Mouse (Mus musculus): ENCODE measurements around the gene Naa16. TPM values are rescaled to one million over a fixed set of nuclear protein-coding genes. Genes with fewer than 3 reads are reported as not detected.

Gene Naa16
- polyA plus RNA-seq, 1 experiment: 12.1 TPM

DNA sequence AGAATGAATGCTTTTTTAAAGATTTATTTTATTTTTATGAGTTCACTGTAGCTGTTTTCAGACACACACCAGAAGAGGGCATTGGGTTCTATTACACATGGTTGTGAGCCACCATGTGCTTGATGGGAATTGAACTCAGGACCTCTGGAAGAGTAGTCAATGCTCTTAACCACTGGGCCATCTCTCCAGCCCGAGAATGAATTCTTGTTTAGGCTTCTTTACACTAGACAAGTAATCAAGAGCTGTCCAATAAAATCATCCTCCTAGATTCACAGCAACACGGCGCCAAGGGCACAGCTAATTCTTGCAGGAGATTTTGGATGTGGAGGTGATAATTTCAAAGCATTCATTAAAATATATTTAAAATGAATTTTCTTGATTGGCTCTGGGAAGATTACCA is 2.3 kb downstream of the Naa16 start:
- no peak overlapping the region for H3K27ac ChIP-seq (replicated peaks; ENCODE audit: low read depth, low read length)

DNA sequence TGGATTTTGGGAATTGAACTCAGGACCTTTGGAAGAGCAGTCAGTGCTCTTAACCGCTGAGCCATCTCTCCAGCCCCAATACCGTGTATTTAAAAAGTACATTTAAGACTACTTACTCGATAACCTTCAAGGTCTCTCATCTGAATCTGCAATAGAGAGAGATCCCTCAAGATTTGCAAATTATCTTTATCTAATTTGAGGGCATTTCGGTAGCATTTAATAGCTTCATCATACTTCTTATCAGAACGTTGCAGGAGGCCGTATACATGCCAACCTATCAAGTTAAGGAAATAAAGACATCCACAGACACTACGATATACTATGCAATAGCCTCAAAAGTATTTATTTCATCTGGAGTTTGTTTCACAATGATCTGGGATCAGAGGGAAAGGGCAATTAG is 7.5 kb downstream of the Naa16 start:
- Histone ChIP-seq H3K27ac (replicated peaks; ENCODE audit: low read depth, low read length) (no peak overlapping the region), H3K4me3 (ENCODE audit: insufficient read depth, low read depth, low read length) (no peak overlapping the region), H3K4me1 (ENCODE audit: control insufficient read depth, insufficient read depth, insufficient read length, low read length) (no peaks in the 10 kb centered on the region)

More for the DNA sequence above, 2.3 kb downstream of the Naa16 start:
- H3K4me1 ChIP-seq (ENCODE audit: control insufficient read depth, insufficient read depth, insufficient read length, low read length): no peaks in the 10 kb centered on the region; the same call in 1 of the 2 replicates
- H3K4me3 ChIP-seq (ENCODE audit: insufficient read depth, low read depth, low read length): no peak overlapping the region

DNA sequence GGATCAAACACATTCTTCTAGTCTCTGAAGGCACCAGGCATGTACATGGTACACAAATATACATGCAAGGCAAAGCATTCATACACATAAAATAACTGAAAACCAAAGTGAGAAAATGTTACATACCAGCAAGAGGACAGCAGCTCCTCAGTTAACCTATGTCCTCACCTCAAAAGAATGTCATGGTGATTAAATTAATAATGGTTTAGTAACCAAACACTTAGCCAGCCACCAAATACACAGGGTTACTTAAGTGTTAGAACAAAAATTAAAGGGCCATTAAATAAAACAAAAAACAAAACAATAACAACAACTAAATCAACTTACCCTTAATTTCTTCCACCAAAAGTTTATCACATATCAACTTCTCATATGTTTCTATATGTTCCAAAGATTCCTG is 13.5 kb downstream of the Naa16 start:
- Histone ChIP-seq H3K4me1 (ENCODE audit: control insufficient read depth, insufficient read depth, insufficient read length, low read length) (no peaks in the 10 kb centered on the region), H3K27ac (replicated peaks; ENCODE audit: low read depth, low read length) (no peak overlapping the region), H3K4me3 (ENCODE audit: insufficient read depth, low read depth, low read length) (no peak overlapping the region)

DNA sequence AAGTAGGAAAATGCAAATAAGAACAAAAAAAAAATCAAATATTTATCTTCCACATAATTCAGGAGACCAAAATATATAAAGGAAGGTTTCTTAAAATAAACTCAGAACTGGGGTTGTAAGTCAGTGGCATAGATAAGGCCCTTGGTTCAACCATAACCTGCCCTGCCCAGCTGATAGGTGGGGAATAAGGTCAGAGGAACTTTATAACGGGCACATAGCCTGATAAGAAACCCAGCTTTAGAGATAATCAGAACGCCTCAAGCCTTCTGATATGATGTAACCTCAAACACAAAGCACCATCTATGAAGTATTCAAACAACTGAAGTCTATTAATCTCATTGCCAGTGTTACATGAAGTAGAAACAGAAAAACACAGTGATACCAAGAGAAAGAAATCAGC is 32.5 kb downstream of the Naa16 start:
- Histone ChIP-seq H3K4me1 (ENCODE audit: control insufficient read depth, insufficient read depth, insufficient read length, low read length) (no peaks in the 10 kb centered on the region), H3K27ac (replicated peaks; ENCODE audit: low read depth, low read length) (no peak overlapping the region), H3K4me3 (ENCODE audit: insufficient read depth, low read depth, low read length) (no peak overlapping the region)

DNA sequence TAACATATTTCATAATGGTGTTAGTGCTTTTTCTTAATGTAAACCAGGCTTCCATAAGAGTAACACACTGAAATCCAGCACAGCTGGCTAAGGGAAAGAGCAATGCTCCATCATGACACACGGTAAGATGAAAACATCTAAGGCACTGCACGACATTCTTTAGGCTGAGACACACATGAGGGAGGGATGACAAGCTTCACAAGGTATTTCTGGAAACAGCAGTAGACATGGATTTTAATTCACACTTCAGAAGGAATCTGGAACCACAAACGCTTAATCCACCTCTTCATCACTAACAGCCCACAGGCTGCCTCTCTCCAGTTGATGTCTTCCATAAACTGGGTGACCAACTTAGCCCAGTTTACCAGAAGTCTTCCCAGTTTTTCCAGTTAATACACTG is 44.2 kb downstream of the Naa16 start:
- no peak overlapping the region for H3K4me3 ChIP-seq (ENCODE audit: insufficient read depth, low read depth, low read length)
- H3K27ac ChIP-seq (replicated peaks; ENCODE audit: low read depth, low read length): no peak overlapping the region
- no peaks in the 10 kb centered on the region; the same call in 1 of the 2 replicates for H3K4me1 ChIP-seq (ENCODE audit: control insufficient read depth, insufficient read depth, insufficient read length, low read length)

DNA sequence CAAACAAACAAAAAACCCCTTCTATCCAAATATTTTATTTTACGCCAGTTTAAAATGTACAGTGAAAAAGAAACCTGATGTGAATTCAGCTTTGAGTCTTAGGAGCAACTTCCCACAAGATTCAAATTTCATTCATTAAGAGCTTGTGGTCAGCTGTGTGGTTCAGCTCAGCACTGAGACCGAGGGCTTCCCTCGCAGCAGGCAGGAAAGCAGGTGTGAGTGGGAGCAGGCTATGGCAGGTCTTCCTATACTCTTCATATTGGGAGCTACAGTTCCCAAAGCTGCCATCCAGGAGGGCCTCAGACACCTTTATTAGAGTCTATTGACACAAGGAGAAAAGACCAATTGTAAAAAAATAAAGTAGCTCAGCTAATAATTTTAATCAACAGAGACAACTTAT is 55.0 kb downstream of the Naa16 start:
- Histone ChIP-seq H3K4me1 (ENCODE audit: control insufficient read depth, insufficient read depth, insufficient read length, low read length) (peaks cover 2% of the 10 kb centered on the region; the same call in 1 of the 2 replicates), H3K4me3 (ENCODE audit: insufficient read depth, low read depth, low read length) (no peak overlapping the region), H3K27ac (replicated peaks; ENCODE audit: low read depth, low read length) (no peak overlapping the region)

DNA sequence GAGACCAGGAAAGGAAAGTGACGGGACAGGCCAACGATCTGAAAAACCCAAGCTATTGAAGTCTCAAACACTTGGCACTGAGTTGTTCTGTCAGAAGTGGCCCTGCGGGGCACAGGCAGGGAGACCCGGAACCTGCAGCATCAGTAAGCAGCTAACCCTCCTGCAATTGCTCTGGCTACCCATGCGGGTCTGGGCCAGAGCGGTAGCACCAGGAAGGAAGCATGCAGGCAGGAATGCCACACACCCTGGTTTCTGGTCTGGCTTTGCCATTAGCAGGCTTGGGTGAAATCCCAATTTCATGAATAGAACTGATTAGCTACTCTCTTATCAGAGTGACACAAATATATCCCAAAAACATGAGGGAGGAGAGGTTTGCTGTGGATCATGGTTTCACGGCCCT is 58.6 kb downstream of the Naa16 start:
- Histone ChIP-seq H3K27ac (replicated peaks; ENCODE audit: low read depth, low read length) (peak overlapping the region; percentile 50), H3K4me1 (ENCODE audit: control insufficient read depth, insufficient read depth, insufficient read length, low read length) (peaks cover 2% of the 10 kb centered on the region; the same call in 1 of the 2 replicates), H3K4me3 (ENCODE audit: insufficient read depth, low read depth, low read length) (no peak overlapping the region)

DNA sequence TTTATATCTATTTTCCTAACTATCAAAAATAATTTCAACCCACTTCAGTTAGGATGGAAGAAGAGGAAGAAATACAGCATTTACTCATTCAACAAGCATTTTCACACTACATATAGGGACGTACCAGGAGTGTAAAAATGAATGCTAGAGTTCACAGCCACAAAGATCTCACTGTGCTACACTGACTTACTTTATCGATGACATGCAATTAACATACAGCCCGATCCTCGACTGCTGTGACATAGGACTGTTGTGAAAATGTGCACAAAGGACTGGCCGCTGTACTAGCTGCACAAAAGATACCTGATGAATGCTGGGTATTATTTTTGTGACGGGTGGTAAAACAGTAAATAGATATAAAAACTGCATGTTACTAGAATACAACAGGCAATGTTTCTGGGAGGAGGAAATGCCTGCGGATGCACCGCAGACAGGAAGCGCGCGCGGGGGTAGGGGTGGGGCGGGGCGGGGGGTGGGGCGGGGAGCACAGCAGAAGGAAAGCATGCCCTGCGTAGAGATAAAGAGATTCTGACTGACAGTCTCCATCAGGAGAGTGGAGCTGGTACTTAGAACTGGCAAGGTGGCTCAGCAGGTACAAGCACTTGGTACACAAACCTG is 59.5 kb downstream of the Naa16 start:
- Histone ChIP-seq H3K4me1 (ENCODE audit: control insufficient read depth, insufficient read depth, insufficient read length, low read length) (peaks cover 2% of the 10 kb centered on the region; the same call in 1 of the 2 replicates), H3K4me3 (ENCODE audit: insufficient read depth, low read depth, low read length) (peak overlapping the region; percentile 28; the same call in 1 of the 2 replicates), H3K27ac (replicated peaks; ENCODE audit: low read depth, low read length) (peak overlapping the region; percentile 49)

DNA sequence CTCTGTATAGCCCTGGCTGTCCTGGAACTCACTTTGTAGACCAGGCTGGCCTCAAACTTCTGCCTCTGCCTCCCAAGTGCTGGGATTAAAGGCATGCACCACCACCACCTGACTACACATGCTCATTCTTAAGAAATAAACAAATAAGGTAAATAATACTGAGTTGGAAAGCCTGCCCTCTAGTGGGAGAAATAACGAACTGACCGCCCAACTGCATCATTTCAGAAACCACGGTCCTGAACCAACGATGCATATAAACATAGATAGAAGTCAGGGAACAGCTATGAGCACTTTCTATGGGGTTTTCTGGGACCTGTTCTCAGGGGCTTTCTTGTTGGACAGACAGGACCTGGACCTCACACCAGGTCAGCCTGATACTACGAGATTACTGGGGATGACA is 63.5 kb downstream of the Naa16 start:
- no peak overlapping the region for H3K4me3 ChIP-seq (ENCODE audit: insufficient read depth, low read depth, low read length)
- no peak overlapping the region for H3K27ac ChIP-seq (replicated peaks; ENCODE audit: low read depth, low read length)
- H3K4me1 ChIP-seq (ENCODE audit: control insufficient read depth, insufficient read depth, insufficient read length, low read length): no peaks in the 10 kb centered on the region

DNA sequence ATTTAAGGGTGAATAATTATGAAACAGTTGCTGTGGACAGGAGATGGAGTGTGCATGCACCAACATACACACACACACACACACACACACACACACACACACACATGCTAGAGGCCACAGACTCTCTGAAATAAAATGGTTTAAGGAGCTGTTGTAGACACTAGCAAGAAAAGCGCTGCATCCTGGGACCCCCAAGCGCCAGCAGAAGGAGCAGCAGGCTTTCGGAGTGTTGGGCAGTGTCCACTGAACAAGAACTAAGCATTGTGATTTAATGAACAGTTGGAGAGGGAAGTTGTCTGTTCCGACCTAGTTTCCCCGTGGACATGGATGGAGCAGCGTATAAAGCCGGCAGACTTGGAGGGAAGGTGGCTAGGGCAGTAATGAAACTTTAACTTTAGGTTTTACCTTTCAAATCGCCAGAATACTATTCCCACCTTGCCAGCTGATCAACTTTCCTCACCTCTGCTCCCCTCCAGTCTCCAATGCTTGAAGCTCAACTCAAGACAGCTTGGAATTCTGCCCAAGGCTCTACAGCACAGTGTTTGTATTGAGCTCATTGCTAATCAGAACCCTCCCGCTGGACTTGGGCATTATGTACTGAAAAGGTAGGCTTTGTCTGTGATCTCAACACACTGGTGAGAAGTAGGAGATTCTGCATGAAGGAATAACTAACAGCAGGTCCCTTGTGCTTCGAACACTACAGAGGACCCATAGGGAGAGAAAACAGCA is 66.3 kb downstream of the Naa16 start:
- no peak overlapping the region for H3K27ac ChIP-seq (replicated peaks; ENCODE audit: low read depth, low read length)
- no peak overlapping the region for H3K4me3 ChIP-seq (ENCODE audit: insufficient read depth, low read depth, low read length)
- H3K4me1 ChIP-seq (ENCODE audit: control insufficient read depth, insufficient read depth, insufficient read length, low read length): no peaks in the 10 kb centered on the region

DNA sequence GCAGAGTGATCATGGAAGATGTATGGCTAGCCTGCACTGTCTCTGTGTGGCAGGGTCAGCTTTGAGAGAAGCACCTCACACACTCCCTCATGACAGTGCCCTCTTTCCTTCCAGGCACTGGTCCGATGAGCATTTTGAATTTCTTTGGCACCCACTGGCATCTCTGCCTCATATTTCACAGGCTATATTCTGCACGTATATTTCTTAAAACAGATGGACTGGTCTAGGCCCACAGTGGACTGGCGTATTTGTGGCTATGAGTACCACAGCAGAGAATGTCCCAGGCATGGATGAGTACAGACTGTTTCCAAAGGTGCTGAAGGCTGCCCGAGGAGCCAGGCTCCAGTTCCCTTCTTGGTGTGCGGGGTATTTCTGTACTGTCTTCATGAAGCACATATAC is 68.7 kb downstream of the Naa16 start:
- H3K4me1 ChIP-seq (ENCODE audit: control insufficient read depth, insufficient read depth, insufficient read length, low read length): no peaks in the 10 kb centered on the region
- H3K4me3 ChIP-seq (ENCODE audit: insufficient read depth, low read depth, low read length): no peak overlapping the region
- no peak overlapping the region for H3K27ac ChIP-seq (replicated peaks; ENCODE audit: low read depth, low read length)

DNA sequence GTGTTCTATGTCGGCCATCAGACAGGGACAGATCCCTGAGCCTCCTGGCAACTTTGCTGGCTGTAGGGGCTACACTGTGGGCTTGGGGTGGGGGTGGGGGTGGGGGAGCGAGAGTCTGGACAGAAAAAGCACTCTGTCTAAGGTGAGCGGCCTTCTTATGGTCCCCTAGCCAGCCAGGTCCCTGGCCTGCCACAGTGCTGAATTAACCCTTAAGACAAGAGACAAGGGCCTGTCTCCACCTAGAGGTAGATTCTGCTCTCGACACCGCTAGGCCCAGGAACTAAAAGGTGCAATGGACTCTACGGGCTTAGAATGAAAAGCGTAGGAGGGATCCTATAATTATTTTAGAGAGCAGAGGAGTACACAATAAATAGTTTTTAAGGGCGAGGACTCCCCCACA is 69.4 kb downstream of the Naa16 start:
- Histone ChIP-seq H3K4me1 (ENCODE audit: control insufficient read depth, insufficient read depth, insufficient read length, low read length) (no peaks in the 10 kb centered on the region), H3K4me3 (ENCODE audit: insufficient read depth, low read depth, low read length) (no peak overlapping the region), H3K27ac (replicated peaks; ENCODE audit: low read depth, low read length) (no peak overlapping the region)

DNA sequence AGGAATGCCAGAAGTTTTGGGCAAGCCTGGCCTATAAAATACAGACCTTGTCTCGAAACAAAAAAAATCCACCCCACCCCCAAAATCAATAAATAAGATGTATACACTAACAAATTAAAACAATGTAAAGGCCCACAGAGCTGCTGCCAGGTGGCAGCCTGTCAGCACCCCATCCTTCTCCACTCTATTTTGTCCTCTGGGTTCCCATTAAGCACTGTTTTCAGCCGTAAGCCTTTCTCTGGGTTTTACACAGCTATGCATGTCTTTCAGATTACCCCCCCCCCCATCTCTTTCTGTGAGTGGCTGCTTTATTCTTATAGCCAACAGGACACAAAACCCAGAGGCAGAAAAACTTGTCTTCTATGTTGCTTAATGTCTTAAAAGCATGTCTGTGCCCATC is 73.0 kb downstream of the Naa16 start:
- Histone ChIP-seq H3K4me1 (ENCODE audit: control insufficient read depth, insufficient read depth, insufficient read length, low read length) (no peaks in the 10 kb centered on the region), H3K4me3 (ENCODE audit: insufficient read depth, low read depth, low read length) (no peak overlapping the region), H3K27ac (replicated peaks; ENCODE audit: low read depth, low read length) (no peak overlapping the region)

DNA sequence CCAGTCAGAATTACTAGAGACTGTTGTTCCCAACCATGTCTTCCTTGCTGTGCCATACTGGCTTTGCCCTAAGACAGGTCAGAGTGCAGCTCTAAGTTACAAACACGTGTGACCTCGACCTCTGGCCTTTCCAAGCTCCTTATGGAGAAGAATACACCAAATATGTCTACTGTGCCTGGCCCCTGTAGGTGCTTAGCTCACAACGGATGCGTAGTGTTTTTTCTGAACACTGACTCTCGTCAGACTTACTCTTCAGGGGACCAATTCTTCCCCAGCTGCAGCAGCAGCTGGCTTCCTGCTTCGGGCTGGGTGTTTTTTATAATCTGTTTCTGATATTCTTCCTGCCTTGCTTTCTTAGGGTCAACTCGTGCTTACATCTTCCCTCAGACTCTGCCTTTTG is 74.7 kb downstream of the Naa16 start:
- H3K4me3 ChIP-seq (ENCODE audit: insufficient read depth, low read depth, low read length): no peak overlapping the region
- no peak overlapping the region for H3K27ac ChIP-seq (replicated peaks; ENCODE audit: low read depth, low read length)
- H3K4me1 ChIP-seq (ENCODE audit: control insufficient read depth, insufficient read depth, insufficient read length, low read length): no peaks in the 10 kb centered on the region

DNA sequence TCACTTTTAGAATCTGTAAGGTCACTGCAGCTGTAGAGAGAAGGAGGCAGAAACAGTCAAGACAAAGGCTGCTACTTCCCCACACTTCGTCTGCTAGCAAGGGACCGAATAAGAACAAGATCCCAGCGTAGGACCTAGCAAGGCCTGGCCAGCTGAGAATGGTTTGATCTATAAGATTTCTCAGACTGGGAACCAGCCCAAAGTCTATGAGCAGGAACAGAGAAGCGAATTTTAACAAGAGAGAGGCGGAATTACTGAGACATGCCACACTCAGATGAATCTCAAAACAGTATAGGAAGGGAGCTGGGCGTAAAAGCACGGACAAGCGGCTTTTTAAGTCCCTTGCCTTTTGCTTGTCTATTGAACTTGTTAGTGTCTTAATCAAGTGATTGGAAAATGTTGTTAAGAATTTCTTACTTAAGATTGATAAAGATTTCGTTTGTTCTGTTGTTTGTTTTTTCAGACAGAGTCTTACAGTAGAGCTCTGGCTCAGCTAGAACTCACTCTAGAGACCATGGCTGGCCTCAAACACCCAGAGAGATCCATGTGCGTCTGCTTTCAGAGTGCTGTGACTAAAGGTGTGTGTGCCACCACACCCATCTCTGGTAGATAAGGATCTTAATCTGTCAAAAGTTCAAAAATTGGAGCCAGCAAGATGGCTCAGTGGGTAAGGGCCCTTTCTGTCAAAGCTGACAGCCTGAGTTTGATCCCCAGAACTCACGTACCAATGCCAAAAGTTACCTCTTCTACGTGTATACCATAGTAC is 76.2 kb downstream of the Naa16 start:
- Histone ChIP-seq H3K27ac (replicated peaks; ENCODE audit: low read depth, low read length) (no peak overlapping the region), H3K4me1 (ENCODE audit: control insufficient read depth, insufficient read depth, insufficient read length, low read length) (no peaks in the 10 kb centered on the region), H3K4me3 (ENCODE audit: insufficient read depth, low read depth, low read length) (no peak overlapping the region)

Measured in brown adipose tissue, adult 24 weeks (tissue).